Mouse (Mus musculus) CH12.LX (cell line): ENCODE data around the gene Tm9sf3. TPM values are rescaled to one million over a fixed set of nuclear protein-coding genes. Genes with fewer than 3 reads are reported as not detected.

Experiments
- DNase-seq: peaks from one replicate; pipeline ENCODE4 v3.0.0-alpha.2; 2013; ENCODE audit errors: extremely low read depth
- H3K27ac ChIP-seq: 2 replicates; pipeline ENCODE4 v1.5.1; 2012; ENCODE audit warnings: low read depth, mild to moderate bottlenecking, control low read depth, moderate library complexity; ENCODE audit not compliant: insufficient read depth
- H3K27me3 ChIP-seq: replicated peaks from 2 replicates; pipeline ENCODE3; 2012; ENCODE audit warnings: inconsistent platforms
- H3K36me3 ChIP-seq, 2 experiments: replicated peaks in 1 of 2; 2 replicates each; pipeline versions ENCODE3 to v1.6.1; 2012; ENCODE audit warnings: inconsistent platforms in 1 of 2, low read length in 1 of 2, mild to moderate bottlenecking in 1 of 2, mixed read lengths in 1 of 2, moderate library complexity in 1 of 2; ENCODE audit not compliant: control insufficient read depth in 1 of 2, insufficient read depth in 1 of 2
- H3K4me1 ChIP-seq, 2 experiments: 2 replicates each; pipeline ENCODE4 v1.6.1; 2012; ENCODE audit warnings: inconsistent platforms in 1 of 2, moderate library complexity in 1 of 2; ENCODE audit not compliant: insufficient read depth in 2 of 2, control insufficient read depth in 1 of 2
- H3K4me2 ChIP-seq: 2 replicates; pipeline ENCODE4 v1.6.1; 2012; ENCODE audit warnings: low read depth, mild to moderate bottlenecking, control low read depth; ENCODE audit not compliant: poor library complexity, insufficient read depth, severe bottlenecking
- H3K4me3 ChIP-seq, 3 experiments: fragments of 150-350 bp in 1 of 3; sonication (generic) in 1 of 3; replicated peaks in 1 of 3; 2 replicates each; pipeline versions ENCODE3 to v1.5.1; 2011 to 2012; ENCODE audit warnings: low read depth in 2 of 3, low read length in 2 of 3, mild to moderate bottlenecking in 2 of 3, moderate library complexity in 2 of 3, control low read depth in 1 of 3, improper control_type of control experiment in 1 of 3, inconsistent platforms in 1 of 3, mixed read lengths in 1 of 3; ENCODE audit not compliant: poor library complexity in 1 of 3
- H3K79me2 ChIP-seq: replicated peaks from 2 replicates; pipeline ENCODE4 v1.6.1; 2012; ENCODE audit warnings: mild to moderate bottlenecking, moderate library complexity; ENCODE audit not compliant: control insufficient read depth, poor library complexity, insufficient read depth, severe bottlenecking; ENCODE audit errors: extremely low read depth
- H3K9ac ChIP-seq: 2 replicates; pipeline ENCODE4 v1.6.1; 2012; ENCODE audit warnings: low read depth, mild to moderate bottlenecking, control low read depth, moderate library complexity; ENCODE audit not compliant: insufficient read depth
- H3K9me3 ChIP-seq: replicated peaks from 2 replicates; pipeline ENCODE3; 2012; ENCODE audit warnings: low read length, inconsistent platforms, mixed read lengths
- BHLHE40 ChIP-seq: IDR thresholded peaks from 2 replicates; pipeline ENCODE4 v1.6.1; 2011; ENCODE audit warnings: mild to moderate bottlenecking, low read depth, low read length, improper control_type of control experiment
- CHD1 ChIP-seq: IDR thresholded peaks from 2 replicates; pipeline ENCODE4 v1.6.1; 2012; ENCODE audit warnings: low read depth, low read length, improper control_type of control experiment, inconsistent platforms
- CHD2 ChIP-seq: IDR thresholded peaks from 2 replicates; pipeline ENCODE4 v1.6.1; 2011; ENCODE audit warnings: low read length, improper control_type of control experiment
- CTCF ChIP-seq, 2 experiments: IDR thresholded peaks in 1 of 2; conservative IDR thresholded peaks in 1 of 2; 2 replicates each; pipeline ENCODE4 v1.5.1; 2011 to 2012; ENCODE audit warnings: low read depth in 2 of 2, low read length in 2 of 2, improper control_type of control experiment in 1 of 2, inconsistent platforms in 1 of 2, mild to moderate bottlenecking in 1 of 2, moderate library complexity in 1 of 2
- E2F4 ChIP-seq: IDR thresholded peaks from 2 replicates; pipeline ENCODE4 v1.6.1; 2011; ENCODE audit warnings: low read depth, low read length, improper control_type of control experiment; ENCODE audit not compliant: insufficient replicate concordance
- ELF1 ChIP-seq: IDR thresholded peaks from 2 replicates; pipeline ENCODE4 v1.6.1; 2014; ENCODE audit warnings: low read depth, mild to moderate bottlenecking, inconsistent platforms, low read length, improper control_type of control experiment
- EP300 ChIP-seq: IDR thresholded peaks from 2 replicates; pipeline ENCODE4 v1.6.1; 2011; ENCODE audit warnings: low read length, improper control_type of control experiment
- ETS1 ChIP-seq: conservative IDR thresholded peaks from 2 replicates; pipeline ENCODE4 v1.6.1; 2012; ENCODE audit warnings: low read depth, mild to moderate bottlenecking, inconsistent platforms, low read length, improper control_type of control experiment, moderate library complexity
- GABPA ChIP-seq: IDR thresholded peaks from 2 replicates; pipeline ENCODE4 v1.6.1; 2012; ENCODE audit warnings: low read depth, low read length, improper control_type of control experiment, inconsistent platforms; ENCODE audit not compliant: insufficient replicate concordance
- HCFC1 ChIP-seq: IDR thresholded peaks from 2 replicates; pipeline ENCODE4 v1.6.1; 2012; ENCODE audit warnings: low read depth, mild to moderate bottlenecking, inconsistent platforms, low read length, improper control_type of control experiment
- IRF4 ChIP-seq: IDR thresholded peaks from 2 replicates; pipeline ENCODE4 v1.6.1; 2014; ENCODE audit warnings: low read depth, mild to moderate bottlenecking, inconsistent platforms, low read length, improper control_type of control experiment
- MAFK ChIP-seq: IDR thresholded peaks from 2 replicates; pipeline ENCODE4 v1.6.1; 2011; ENCODE audit warnings: low read length, improper control_type of control experiment; ENCODE audit not compliant: insufficient replicate concordance
- MAX ChIP-seq: IDR thresholded peaks from 2 replicates; pipeline ENCODE4 v1.6.1; 2011; ENCODE audit warnings: low read length, improper control_type of control experiment
- MEF2A ChIP-seq: IDR thresholded peaks from 2 replicates; pipeline ENCODE4 v1.6.1; 2014; ENCODE audit warnings: low read depth, mild to moderate bottlenecking, inconsistent platforms, low read length, improper control_type of control experiment, borderline replicate concordance
- MXI1 ChIP-seq: IDR thresholded peaks from 2 replicates; pipeline ENCODE4 v1.6.1; 2011; ENCODE audit warnings: mild to moderate bottlenecking, low read depth, low read length, improper control_type of control experiment
- NELFE ChIP-seq: IDR thresholded peaks from 2 replicates; pipeline ENCODE4 v1.6.1; 2011; ENCODE audit warnings: low read depth, low read length, improper control_type of control experiment
- POLR2A ChIP-seq: IDR thresholded peaks from 2 replicates; pipeline ENCODE4 v1.6.1; 2011; ENCODE audit warnings: low read depth, mild to moderate bottlenecking, improper control_type of control experiment, low read length
- RAD21 ChIP-seq: IDR thresholded peaks from 2 replicates; pipeline ENCODE4 v1.6.1; 2011; ENCODE audit warnings: low read depth, mild to moderate bottlenecking, low read length, improper control_type of control experiment, moderate library complexity
- SIN3A ChIP-seq: IDR thresholded peaks from 2 replicates; pipeline ENCODE4 v1.6.1; 2012; ENCODE audit warnings: low read length, improper control_type of control experiment, inconsistent platforms
- SMC3 ChIP-seq: IDR thresholded peaks from 2 replicates; pipeline ENCODE4 v1.6.1; 2011; ENCODE audit warnings: low read depth, low read length, improper control_type of control experiment
- TCF12 ChIP-seq: IDR thresholded peaks from 2 replicates; pipeline ENCODE4 v1.6.1; 2014; ENCODE audit warnings: low read depth, mild to moderate bottlenecking, inconsistent platforms, low read length, improper control_type of control experiment
- UBTF ChIP-seq: IDR thresholded peaks from 2 replicates; pipeline ENCODE4 v1.6.1; 2012; ENCODE audit warnings: low read depth, mild to moderate bottlenecking, inconsistent platforms, low read length, improper control_type of control experiment, moderate library complexity
- USF1 ChIP-seq: IDR thresholded peaks from 2 replicates; pipeline ENCODE4 v1.6.1; 2014; ENCODE audit warnings: low read depth, mild to moderate bottlenecking, inconsistent platforms, low read length, improper control_type of control experiment
- ZC3H11A ChIP-seq: IDR thresholded peaks from 2 replicates; pipeline ENCODE4 v1.6.1; 2012; ENCODE audit warnings: low read depth, mild to moderate bottlenecking, inconsistent platforms, low read length, improper control_type of control experiment
- ZKSCAN1 ChIP-seq: IDR thresholded peaks from 2 replicates; pipeline ENCODE4 v1.6.1; 2012; ENCODE audit warnings: low read depth, inconsistent platforms, low read length, improper control_type of control experiment, borderline replicate concordance
- ZMIZ1 ChIP-seq: IDR thresholded peaks from 2 replicates; pipeline ENCODE4 v1.6.1; 2012; ENCODE audit warnings: low read depth, mild to moderate bottlenecking, inconsistent platforms, low read length, improper control_type of control experiment
- dilution Hi-C: fragments of 300-500 bp; cut with MboI; formaldehyde crosslinking; loops from 2 replicates; pipeline ENCODE4 v1.14.3; 2020; ENCODE audit warnings: low sequenced_read_pairs; ENCODE audit not compliant: extremely low pct_unique_long_range_greater_than_20kb, extremely low pct_ligation_motif_present
- in situ Hi-C: fragments of 300-500 bp; cut with MboI; formaldehyde crosslinking; loops from 3 replicates; pipeline ENCODE4 v1.14.3; 2019; ENCODE audit warnings: low sequenced_read_pairs, low pct_ligation_motif_present, low pct_unique_long_range_greater_than_20kb, mixed read lengths
- polyA plus RNA-seq: library from polyadenylated mRNA; unstranded; fragments of >175 nt; gene quantifications from 2 replicates; pipeline ENCODE4 v1.2.1, GENCODE M21; 2012; ENCODE audit warnings: low read depth; ENCODE audit not compliant: insufficient read length
- total RNA-seq, 2 experiments: library from RNA; depleted of rRNA; stranded (reverse); fragments of 300-350 nt in 1 of 2; fragments of >200 nt in 1 of 2; gene quantifications; 2 replicates each; pipeline ENCODE4 v1.2.3; 2012 to 2014

The Tm9sf3 gene
- total and polyA plus RNA-seq, 3 experiments = 137 to 294 (median 182) TPM

DNA sequence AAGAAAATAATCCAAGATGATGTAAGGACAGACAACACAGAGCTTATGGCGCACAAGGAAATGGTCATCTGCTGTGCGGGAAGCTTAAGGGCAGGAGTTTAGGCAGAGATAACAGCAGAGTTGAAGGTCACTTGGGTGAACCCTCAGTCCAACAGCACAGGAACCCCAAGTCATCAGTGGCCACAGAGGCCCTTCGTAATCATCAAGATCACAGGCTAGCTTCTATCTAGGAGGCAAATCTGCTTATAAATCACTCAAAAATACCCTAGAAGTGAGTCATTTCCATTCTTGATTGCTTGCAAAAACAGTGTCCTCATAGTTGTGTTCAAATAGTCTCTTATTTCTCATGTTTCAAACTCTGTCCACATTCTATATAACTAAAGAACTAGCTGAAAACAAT lies 15.5 kb downstream of the Tm9sf3 start:
- no peak overlapping the region for H3K4me2 ChIP-seq
- TF ChIP-seq SIN3A (no peak), MAX (no peak), ZC3H11A (no peak), IRF4 (no peak), GABPA (no peak), MXI1 (no peak), E2F4 (no peak), ELF1 (no peak), NELFE (no peak), ETS1 (no peak), RAD21 (no peak), TCF12 (no peak), HCFC1 (no peak), USF1 (no peak), CHD1 (no peak), POLR2A (no peak)
- no peak overlapping the region for H3K9ac ChIP-seq
- H3K36me3 ChIP-seq = peaks cover 36 to 75% of the 10 kb centered on the region in 2 experiments
- H3K27ac ChIP-seq = no peak overlapping the region
- in situ Hi-C loops = no loop called here
- no peaks in the 10 kb centered on the region for H3K27me3 ChIP-seq
- peaks cover 26% of the 10 kb centered on the region for H3K79me2 ChIP-seq
- no peak overlapping the region for H3K4me3 ChIP-seq
- no peaks in the 10 kb centered on the region for H3K4me1 ChIP-seq
- DNase-seq = no peak
- no peaks in the 10 kb centered on the region for H3K9me3 ChIP-seq
- dilution Hi-C loops = no loop called here

DNA sequence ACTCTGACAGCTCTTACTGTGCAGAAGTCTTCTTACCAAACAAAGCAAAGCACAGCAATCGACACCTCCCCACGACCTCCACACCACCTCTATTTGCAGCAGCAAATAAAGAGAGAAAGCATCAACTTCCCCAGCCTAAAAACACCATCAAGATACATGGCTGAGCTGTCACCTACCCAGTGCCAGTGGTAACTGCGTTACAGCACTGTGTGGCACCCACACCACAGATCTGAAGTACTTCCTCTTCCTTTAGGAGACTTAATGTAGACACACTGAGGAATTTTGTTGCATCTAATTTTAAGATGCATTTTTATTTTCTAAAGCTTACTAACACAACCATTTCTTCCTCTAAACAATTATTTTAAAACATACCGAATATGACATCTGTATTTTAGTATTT lies 17.5 kb downstream of the Tm9sf3 start:
- Histone ChIP-seq H3K4me2 (no peak overlapping the region), H3K4me1 (no peaks in the 10 kb centered on the region), H3K9me3 (no peaks in the 10 kb centered on the region), H3K4me3 (no peak overlapping the region), H3K36me3 (peaks cover 42 to 86% of the 10 kb centered on the region in 2 experiments), H3K27me3 (no peaks in the 10 kb centered on the region), H3K79me2 (peaks cover 14% of the 10 kb centered on the region), H3K9ac (no peak overlapping the region), H3K27ac (no peak overlapping the region)
- in situ Hi-C loops = no loop called here
- DNase-seq = no peak
- dilution Hi-C loops = no loop called here
- TF ChIP-seq SMC3 (no peak), ZMIZ1 (no peak), ZKSCAN1 (no peak), BHLHE40 (no peak), MAFK (no peak), RAD21 (no peak), EP300 (no peak), IRF4 (no peak), CHD2 (no peak), TCF12 (no peak), MEF2A (no peak), USF1 (no peak), HCFC1 (no peak), POLR2A (no peak), UBTF (no peak), CTCF (conservative IDR thresholded peaks at IDR 0.05 in 1 of 2, IDR thresholded peaks at IDR 0.05 in 1 of 2; ENCODE audit: low read depth in 2 of 2, low read length in 2 of 2) (no peak), NELFE (no peak)
